Mouse (Mus musculus): ENCODE results near the gene S100a3.

S100a3 gene

DNA sequence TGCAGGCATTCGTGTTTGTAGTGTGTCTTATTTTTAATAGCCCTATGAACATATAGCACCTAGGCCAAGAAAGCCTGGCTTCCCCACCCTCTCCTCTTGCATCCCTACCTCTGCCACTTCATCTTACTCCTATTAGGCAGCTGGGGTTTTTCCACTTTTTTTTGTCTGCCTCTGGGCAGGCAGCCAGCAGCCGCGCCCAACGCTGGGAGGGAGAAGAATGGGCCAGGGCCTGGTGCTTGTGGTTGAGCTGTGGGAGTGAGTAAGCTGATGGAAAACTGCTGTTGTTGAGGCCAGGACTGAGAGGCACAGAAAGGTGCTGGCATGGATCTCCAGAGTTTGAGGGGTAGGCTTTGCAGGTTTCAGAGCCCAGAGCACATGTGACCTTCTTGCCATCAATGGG is 44.0 kb downstream of the S100a3 start:
- no peak for DNase-seq

DNA sequence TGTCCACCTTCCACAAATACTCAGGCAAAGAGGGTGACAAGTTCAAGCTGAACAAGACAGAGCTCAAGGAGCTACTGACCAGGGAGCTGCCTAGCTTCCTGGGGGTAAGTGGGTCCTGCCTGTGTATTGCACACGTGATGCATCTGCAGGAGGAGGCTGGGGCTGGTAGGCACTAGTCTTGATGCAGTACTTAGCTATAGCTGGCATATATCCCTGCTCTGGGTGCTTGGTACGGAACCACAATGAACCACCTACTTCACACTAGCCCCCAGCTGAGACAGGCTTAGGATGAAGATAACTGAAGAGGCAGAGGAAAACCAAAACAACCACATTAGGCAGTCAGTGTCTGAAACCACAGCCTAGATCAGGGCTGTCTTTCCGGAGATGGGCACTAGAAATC is 44.7 kb downstream of the S100a3 start:
- DNase-seq = no peak

DNA sequence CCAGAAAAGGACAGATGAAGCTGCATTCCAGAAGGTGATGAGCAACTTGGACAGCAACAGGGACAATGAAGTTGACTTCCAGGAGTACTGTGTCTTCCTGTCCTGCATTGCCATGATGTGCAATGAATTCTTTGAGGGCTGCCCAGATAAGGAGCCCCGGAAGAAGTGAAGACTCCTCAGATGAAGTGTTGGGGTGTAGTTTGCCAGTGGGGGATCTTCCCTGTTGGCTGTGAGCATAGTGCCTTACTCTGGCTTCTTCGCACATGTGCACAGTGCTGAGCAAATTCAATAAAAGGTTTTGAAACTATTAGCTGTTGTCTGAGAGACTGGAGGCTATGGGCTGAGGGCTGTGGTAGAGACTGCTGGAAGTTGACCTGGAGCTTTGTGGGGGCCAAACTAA is 45.4 kb downstream of the S100a3 start:
- no peak for DNase-seq

DNA sequence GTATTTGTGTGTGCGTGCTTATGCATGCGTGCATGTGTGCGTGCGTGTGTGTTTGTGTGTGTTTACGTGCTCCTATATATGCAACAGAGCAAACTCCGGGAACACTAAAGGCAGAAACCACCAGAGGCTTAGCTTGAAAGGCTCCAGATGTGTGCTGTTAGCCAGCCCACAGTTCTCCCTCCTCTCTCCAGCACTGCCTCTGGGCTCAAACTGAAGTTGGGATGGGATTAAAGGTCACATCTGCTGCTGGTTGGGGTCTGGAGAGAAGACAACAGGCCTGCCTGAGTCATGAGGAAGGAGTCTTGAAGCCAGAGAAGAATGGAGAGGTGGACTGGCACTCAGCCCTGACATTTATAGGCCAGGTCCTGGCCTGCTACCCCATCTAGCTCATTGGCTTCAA is 45.8 kb downstream of the S100a3 start:
- no peak for DNase-seq

- DNase-seq = no peak
Observed at GRCm38 (mm10) chr3:90607361-90607760, 47.0 kb downstream of the S100a3 start.

- no peak for DNase-seq
Observed at GRCm38 (mm10) chr3:90608223-90608622, 47.8 kb downstream of the S100a3 start, which contains the start of gene S100a5. TSS of gene S100a5 (plus strand) at chr3:90608523.

- DNase-seq = no peak
Observed at GRCm38 (mm10) chr3:90609102-90609501, 48.7 kb downstream of the S100a3 start.

DNA sequence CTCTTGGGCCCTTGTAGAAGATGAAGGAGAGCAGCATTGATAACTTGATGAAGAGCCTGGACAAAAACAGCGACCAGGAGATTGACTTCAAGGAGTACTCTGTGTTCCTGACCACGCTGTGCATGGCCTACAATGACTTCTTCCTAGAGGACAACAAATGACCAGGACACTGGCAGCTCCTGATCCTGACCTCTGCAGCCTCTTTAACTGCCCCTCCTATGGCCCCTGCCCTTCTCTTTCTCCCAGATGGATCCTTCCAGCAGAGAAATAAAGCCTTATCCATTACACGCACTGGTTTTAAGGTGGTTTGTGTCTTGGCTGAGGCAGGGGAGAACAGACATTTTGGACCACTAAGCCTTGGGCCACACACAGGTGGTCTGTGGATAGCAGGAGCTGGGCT is 51.1 kb downstream of the S100a3 start:
- no peak for DNase-seq

DNA sequence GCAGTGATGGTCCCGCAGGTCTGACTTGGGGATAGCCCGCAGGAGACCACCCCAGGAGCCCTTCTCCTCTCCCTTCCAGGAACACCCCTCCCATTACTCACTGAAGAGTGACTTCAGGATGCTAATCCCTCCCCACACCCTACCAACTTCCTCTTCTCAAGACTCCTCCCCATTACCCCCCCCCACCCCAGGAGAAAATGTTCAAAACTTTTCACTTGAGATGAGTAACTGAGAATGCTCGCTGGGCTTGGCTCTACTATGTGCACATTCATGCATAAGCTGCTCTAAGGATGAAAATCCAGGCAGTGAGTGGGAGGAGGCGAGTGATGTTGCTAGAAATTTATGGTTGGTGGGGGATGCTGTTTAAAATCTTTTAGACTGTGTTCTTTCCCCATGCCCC is 51.7 kb downstream of the S100a3 start:
- DNase-seq = no peak

DNA sequence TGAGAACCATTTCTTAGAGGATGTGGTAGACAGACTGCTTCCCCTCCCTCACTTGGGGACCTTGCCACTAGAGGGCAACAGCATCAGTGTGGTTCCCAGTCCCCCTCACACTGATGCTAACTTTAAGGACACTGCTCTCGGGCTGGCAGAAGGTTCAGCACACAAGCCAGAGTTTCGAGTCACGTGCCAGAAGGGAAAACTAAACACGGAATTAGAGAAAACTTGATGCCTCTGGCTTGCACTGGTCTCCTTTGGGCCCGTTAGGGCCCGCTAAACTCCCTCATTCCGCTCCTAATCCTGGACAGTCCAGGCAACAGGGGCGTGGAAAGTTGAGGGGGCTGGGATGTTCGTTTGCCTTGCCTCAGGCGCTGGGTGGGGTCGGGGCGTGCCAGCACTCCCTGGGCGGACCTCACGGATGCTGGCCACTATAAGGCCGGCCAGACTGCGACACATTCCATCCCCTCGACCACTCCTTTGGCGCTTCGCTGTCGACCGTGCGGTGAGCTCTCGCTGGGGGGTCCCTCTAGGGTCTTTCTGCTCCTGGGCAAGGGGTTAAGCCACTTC is 52.4 kb downstream of the S100a3 start, which contains the start of gene S100a6:
Gene S100a6 (plus strand): TSS at position 155 of the 564 bp plus-strand sequence.
- DNase-seq = peak; percentile 88

- DNase-seq = no peak
Observed at GRCm38 (mm10) chr3:90613461-90614147, 53.2 kb downstream of the S100a3 start.

DNA sequence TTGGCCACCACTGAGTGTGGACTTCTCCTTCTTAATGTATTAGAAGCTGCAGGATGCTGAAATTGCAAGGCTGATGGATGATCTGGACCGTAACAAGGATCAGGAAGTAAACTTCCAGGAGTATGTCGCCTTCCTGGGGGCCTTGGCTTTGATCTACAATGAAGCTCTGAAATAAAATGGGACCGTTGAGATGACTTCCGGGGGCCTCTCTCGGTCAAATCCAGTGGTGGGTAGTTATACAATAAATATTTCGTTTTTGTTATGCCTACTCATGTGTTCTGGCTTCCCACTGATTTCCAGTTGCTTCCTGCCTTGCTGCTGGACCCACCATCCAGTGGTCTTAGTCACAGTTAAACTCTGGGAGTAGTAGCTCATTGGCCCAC is 53.8 kb downstream of the S100a3 start:
- no peak for DNase-seq

- no peak for DNase-seq
Observed at GRCm38 (mm10) chr3:90614611-90615251, 54.4 kb downstream of the S100a3 start.

DNA sequence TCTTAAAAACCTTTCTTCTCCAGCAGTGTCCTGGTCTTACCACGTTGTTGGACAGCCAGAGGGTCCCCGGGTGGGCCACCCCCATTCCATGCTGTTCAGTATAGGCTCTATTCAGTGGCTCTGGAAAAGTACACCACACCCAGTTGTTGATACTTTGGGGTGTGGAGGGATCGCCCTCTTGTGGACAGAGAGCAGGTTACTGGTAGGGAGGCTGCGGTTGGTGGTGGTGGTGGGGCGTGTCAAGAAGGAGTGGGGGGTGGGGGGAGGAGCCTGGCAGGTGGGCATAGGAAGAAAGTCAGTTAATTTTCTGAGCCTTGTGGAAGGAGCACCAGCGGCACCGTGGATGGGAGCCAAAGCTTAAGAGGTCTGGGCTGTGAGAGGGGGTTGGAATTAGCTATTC is 55.0 kb downstream of the S100a3 start:
- peak; percentile 85 for DNase-seq

DNA sequence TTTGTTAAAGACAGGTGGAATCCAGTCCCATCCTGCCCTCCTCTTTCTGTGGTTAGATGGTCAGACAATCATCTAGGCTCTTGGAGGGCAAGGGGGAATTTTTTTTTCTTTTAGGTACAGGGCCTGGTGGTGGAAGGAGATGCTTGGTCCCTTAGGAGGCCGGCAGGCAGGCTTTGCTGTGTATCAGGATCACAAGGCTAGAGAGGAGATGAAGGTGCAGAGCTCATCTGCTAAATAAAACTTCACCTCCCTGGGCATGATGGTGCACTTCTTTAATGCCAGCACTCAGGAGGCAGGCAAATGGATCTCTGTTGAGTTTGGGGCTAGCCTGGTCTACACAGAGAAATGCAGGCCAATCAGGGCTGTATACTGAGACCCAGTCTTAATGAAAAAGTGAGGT is 55.5 kb downstream of the S100a3 start:
- no peak for DNase-seq

DNA sequence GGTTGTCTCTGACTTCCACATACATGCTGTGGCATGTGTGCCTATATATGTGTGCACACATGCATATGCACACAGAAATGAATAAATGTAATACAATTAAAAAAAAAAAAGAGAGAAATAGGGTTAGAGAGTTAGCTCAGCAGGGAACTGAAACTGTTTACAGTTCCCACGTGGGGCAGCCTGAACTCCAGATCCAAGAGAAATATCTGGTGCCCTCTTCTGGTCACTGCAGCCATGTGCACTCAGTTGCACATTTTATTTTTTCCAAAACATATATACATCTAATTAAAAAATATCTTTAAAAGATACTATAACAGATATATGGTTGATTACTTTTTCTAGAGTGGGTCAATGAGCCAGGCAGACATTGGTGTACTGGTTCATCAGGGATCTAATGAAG is 57.2 kb downstream of the S100a3 start:
- no peak for DNase-seq

- no peak for DNase-seq
Observed at GRCm38 (mm10) chr3:90621552-90621951, 61.2 kb downstream of the S100a3 start.

DNA sequence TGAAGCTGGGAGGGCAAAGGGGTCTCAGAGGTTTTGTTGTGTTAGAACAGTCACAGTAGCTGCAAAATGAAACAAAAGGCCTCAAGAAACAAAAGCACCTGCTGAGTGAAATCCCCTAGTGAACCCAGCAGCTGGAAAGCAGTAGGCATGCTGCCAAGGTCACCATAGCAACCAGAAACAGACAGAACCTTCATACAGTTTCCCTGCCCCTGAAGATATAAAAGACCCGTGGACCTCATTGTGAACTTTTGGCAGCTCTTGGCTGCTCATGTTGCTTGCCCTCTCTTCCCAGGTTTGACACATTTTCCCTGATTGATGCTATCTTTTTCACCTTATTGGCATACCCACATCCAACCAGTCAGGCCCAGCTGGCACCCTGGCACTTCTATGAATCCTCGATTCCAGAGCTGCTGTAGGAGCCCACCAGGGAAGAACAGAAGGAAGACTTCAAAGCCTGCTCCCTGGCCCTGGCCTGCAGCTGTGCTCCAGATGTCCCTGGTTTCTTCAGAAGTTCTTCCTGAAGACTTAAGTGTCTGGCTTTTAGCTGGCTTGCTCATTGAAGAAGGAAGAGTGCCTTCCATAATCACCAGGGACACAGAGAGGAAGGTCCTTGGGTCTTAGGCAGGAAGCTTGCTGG is 63.2 kb downstream of the S100a3 start:
- DNase-seq = peak; percentile 58

DNA sequence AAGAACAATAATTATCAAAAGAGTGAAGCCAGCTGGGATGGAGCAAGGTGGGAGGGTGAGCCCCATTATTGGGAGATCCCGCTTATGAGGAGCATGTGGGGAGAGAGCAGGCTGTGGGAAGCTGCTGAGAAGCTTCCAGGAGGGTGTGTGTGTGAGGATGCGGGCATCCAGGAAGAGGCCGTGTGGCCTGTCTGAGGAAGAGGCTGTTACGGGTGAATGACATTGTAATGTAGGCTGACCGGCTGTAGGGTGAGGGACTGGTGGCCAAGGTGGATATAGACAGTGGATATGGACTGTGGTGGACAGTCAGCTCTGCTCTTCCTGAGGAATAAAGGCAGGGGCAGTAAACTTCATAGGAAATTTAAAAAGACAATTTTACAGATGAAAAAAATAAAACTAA is 65.1 kb downstream of the S100a3 start:
- no peak for DNase-seq

DNA sequence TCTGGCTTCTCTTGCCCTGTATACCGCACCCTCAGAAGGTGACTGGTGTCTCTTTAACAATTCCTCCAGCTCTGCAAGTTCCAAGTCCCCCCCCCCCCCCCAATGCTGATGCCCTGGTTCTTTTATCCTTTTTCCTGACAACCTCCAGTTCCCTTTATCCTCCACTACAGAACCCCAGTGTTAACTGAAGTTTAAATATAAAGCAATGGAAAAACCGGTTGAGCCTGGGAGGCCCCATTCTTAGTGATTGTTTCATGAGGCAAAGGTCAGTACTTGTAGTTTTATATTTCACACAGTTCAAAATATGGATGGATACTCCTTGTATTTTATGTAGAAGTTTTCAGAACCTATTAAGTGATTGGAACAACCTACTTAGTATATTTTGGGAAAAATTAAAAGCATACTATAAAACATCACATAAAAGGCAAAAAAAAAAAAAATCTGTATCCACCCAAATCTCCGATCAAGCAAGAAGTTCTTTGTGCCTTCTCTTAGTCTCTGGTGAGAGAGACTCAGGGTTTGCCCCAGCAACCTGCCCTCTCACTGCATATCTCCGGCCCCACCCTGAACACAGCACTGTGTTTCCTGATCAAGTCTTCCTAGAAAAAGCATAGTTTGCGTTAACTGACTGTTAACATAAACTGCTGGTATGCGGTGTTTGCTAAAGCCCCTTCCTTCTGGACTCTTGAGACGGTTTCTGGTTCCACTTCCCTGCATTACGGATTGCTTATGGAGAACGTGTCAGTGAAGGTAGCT is 66.1 kb downstream of the S100a3 start:
- no peak for DNase-seq

DNA sequence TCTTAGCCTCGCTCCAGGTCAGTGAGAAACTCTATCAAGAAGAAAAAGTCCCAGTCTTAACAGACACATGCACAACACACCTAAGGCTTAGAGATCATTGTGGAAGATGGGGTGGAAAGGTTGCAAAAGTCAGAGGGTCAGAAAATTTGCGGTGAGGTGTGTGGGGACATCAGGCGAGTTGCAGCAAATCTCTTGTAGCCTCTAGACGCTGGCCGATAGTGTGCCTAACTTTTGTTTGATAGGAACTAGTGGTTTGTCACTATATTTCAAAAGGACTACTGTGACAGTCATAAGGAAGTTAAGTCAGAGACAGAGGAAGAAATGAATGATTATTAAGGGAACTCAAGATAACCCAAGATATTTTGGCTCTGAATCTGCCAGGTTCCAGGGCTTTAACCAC is 67.0 kb downstream of the S100a3 start:
- no peak for DNase-seq

- no peak for DNase-seq
Observed at GRCm38 (mm10) chr3:90627807-90628206, 67.4 kb downstream of the S100a3 start.

DNA sequence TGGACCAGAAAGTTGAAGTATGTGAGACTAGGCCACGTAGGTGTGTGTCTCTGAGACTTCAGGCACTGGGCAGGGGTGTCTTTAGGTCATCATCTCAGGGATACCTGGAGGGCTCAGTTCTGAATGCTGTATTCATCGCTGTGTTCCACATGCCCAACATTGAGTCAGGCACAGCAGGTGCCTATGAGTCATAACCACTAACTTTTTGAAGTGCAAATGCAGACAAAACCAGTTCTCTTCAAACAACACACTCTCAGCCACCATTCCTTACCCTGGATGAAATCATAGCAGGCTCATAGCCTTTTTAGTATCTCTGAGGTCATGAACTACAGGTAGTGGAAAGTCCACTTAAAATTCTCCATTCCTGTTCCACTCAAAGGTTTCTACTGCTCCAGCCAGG is 68.9 kb downstream of the S100a3 start:
- no peak for DNase-seq

Measured in thymus, postnatal 4 days (tissue).